Mouse (Mus musculus): ENCODE measurements around the gene Dydc1. TPM values are rescaled to one million over a fixed set of nuclear protein-coding genes. Genes with fewer than 3 reads are reported as not detected.

Dydc1 gene
- not detected in 2 replicates for polyA plus RNA-seq (2015; fragmentation: Nextera tagmentation; extraction: Ambion mirVana)

DNA sequence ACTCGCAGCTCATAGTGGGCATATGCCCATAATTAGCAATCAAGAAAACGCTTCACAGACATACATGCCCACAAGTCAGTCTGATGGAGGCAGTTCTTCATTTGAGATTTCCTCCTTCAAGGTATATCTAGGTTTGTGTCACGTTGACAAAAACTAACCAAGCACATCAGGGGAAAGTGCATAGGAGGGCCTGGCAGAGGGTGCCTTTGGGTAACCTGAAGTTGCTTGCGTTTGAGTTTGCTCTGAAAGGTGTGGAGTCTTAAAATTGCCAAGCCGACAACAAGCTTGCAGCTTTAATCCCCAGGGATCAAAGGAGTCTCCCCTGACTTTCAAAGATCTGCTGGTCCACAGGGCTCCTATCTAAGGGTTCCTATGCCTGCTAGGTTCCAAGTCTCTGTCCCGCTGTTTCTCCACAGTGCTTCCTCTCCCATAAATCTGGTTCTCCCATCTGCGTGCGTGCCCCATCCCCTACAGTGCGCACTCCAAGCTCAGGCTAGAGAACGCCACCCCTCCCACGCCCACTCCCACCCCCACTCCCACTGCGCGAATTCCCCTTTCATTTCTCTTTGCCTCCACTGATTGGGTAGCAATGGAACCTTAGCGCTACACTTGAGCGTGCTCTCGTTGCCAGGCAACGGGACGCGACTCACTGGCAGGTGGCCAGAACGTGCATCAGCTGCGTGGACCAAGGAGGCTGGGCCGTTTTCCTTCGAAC, at the start of gene Dydc1:
TSS of gene Dydc1 (plus strand) at position 683 of the 715 bp plus-strand sequence.
- peak; percentile 99 for ATAC-seq
- H3K4me2 ChIP-seq (ENCODE audit: low read length): peak within 1 kb of the TSS; percentile 63
- peak within 1 kb of the TSS; percentile 40 for H3K9ac ChIP-seq (replicated peaks; ENCODE audit: low read depth, low read length)
- H3K27ac ChIP-seq (ENCODE audit: low read length): no peak within 1 kb of the TSS
- 10% methylated on average over 23 of the region's 23 CpGs for WGBS
- peak within 1 kb of the TSS; percentile 47 for H3K4me3 ChIP-seq (replicated peaks; ENCODE audit: low read length)
- no peaks in the 10 kb centered on the region for H3K9me3 ChIP-seq (ENCODE audit: control insufficient read depth, low read length)
- no peaks in the 10 kb centered on the region for H3K36me3 ChIP-seq (ENCODE audit: control insufficient read depth, insufficient read depth)
- peaks cover 8% of the 10 kb centered on the region for H3K4me1 ChIP-seq (replicated peaks; ENCODE audit: control insufficient read depth, insufficient read depth, low read length)
- no peaks in the 10 kb centered on the region for H3K27me3 ChIP-seq (replicated peaks; ENCODE audit: control insufficient read depth, insufficient read depth, low read length)

DNA sequence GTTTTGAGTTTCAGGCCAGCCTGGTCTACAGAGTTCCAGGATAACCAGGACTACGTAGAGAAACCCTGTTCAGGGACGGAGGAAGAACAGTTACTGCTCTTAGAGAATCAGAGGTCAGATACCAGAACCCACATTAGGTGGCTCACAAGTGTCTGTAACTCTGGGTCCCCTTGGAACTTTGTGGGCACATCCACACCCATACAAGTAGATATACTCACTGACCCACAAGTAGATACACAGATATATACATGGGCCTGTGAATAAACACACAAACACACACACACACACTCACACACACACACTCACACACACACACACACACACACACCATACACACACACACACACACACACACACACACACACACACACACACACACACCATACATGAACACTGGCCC, 47.6 kb upstream of the Dydc1 start:
- no peak for ATAC-seq
- 80% methylated on average over 2 of the region's 2 CpGs for WGBS

DNA sequence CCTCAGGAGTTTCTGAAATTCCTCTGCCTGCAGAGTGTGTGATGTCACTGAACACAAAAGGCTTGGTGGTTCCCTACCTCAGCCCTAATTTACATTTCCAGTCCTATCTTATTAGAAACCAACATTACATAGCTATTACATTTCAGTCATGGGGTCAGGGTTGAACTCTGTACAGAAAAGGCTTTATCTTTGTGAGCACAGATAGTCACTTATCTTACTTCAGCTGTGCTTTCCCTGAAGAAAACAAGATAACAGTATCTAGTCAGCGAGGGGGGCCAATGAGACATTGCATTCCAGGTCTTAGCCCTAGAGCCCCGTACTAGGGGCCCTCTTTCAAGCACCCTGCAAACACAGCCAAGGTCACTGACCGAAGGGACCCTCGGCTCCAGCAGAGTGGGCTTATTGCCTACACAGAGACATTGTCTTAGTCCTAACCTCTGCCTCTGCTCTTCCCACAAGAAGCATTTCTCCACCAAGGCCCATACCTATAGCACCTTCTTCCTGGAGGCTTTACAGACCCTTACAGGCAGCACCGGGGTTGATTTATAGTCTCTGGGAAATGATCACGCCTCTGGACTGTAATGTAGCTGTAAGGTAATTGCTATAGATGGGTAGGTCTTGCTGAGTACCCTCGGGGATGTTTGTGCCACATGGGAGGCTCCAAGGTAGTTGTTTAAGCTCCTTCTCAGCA, 47.0 kb upstream of the Dydc1 start:
- Histone ChIP-seq H3K9me3 (ENCODE audit: control insufficient read depth, low read length) (no peaks in the 10 kb centered on the region), H3K4me1 (replicated peaks; ENCODE audit: control insufficient read depth, insufficient read depth, low read length) (no peaks in the 10 kb centered on the region), H3K4me3 (replicated peaks; ENCODE audit: low read length) (no peak overlapping the region), H3K36me3 (ENCODE audit: control insufficient read depth, insufficient read depth) (no peaks in the 10 kb centered on the region), H3K27ac (ENCODE audit: low read length) (no peak overlapping the region), H3K9ac (replicated peaks; ENCODE audit: low read depth, low read length) (no peak overlapping the region), H3K4me2 (ENCODE audit: low read length) (no peak overlapping the region), H3K27me3 (replicated peaks; ENCODE audit: control insufficient read depth, insufficient read depth, low read length) (no peaks in the 10 kb centered on the region)
- no peak for ATAC-seq
- WGBS: 86% methylated on average over 7 of the region's 7 CpGs

More for the DNA sequence above, 47.6 kb upstream of the Dydc1 start:
- H3K27ac ChIP-seq (ENCODE audit: low read length): no peak overlapping the region
- H3K4me2 ChIP-seq (ENCODE audit: low read length): no peak overlapping the region
- H3K27me3 ChIP-seq (replicated peaks; ENCODE audit: control insufficient read depth, insufficient read depth, low read length): no peaks in the 10 kb centered on the region
- H3K4me3 ChIP-seq (replicated peaks; ENCODE audit: low read length): no peak overlapping the region
- H3K9ac ChIP-seq (replicated peaks; ENCODE audit: low read depth, low read length): no peak overlapping the region
- H3K4me1 ChIP-seq (replicated peaks; ENCODE audit: control insufficient read depth, insufficient read depth, low read length): no peaks in the 10 kb centered on the region
- no peaks in the 10 kb centered on the region for H3K36me3 ChIP-seq (ENCODE audit: control insufficient read depth, insufficient read depth)
- no peaks in the 10 kb centered on the region for H3K9me3 ChIP-seq (ENCODE audit: control insufficient read depth, low read length)

DNA sequence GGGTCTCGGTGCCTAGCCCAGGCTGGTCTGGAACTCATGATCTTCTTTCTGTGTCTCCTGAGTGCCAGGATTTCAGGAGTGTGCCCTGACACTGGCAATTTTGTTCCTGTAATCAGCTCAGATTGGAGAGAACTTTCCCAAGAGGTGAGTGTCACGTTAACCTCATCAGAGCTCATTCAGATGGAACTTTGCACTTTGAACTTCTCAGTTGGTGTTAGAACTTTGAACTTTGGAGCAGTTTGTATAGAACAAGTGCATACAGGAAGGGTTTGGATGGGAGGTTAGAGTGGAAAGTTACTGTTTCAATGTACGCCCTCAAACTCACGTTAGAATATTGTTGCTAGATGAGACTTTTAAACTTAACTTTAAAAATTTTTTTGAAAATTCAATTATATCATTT, 43.4 kb upstream of the Dydc1 start:
- Histone ChIP-seq H3K4me3 (replicated peaks; ENCODE audit: low read length) (no peak overlapping the region), H3K9ac (replicated peaks; ENCODE audit: low read depth, low read length) (no peak overlapping the region), H3K27me3 (replicated peaks; ENCODE audit: control insufficient read depth, insufficient read depth, low read length) (no peaks in the 10 kb centered on the region), H3K9me3 (ENCODE audit: control insufficient read depth, low read length) (no peaks in the 10 kb centered on the region), H3K4me1 (replicated peaks; ENCODE audit: control insufficient read depth, insufficient read depth, low read length) (no peaks in the 10 kb centered on the region), H3K27ac (ENCODE audit: low read length) (no peak overlapping the region), H3K36me3 (ENCODE audit: control insufficient read depth, insufficient read depth) (no peaks in the 10 kb centered on the region), H3K4me2 (ENCODE audit: low read length) (no peak overlapping the region)
- 81% methylated on average over 4 of the region's 4 CpGs for WGBS
- no peak for ATAC-seq

DNA sequence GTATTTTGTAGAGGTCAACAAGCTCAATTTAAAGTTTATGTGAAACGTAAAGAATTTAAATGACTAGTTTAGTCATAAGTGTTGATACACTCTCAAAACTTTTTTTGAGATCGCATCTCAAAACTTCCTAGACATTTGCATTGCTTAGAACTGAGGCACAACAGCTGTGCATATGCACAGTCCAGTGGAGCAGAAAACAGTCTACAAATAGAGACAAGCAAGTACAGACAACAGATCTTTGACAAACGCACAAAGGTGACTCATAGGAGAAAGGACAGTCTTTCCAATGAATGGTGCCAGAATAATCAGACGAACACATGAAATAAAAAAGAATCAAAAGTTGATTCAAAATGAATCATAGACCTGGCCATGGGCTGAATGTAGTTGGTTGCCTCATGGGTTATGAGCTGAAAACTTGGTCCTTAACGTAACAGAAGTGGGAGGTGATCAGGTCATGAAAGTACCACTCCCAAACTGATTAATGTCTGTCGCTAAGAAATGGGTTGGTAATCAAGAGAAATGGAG, 41.7 kb upstream of the Dydc1 start:
- ATAC-seq: no peak
- no peaks in the 10 kb centered on the region for H3K36me3 ChIP-seq (ENCODE audit: control insufficient read depth, insufficient read depth)
- H3K9me3 ChIP-seq (ENCODE audit: control insufficient read depth, low read length): no peaks in the 10 kb centered on the region
- no peak overlapping the region for H3K9ac ChIP-seq (replicated peaks; ENCODE audit: low read depth, low read length)
- no peak overlapping the region for H3K4me3 ChIP-seq (replicated peaks; ENCODE audit: low read length)
- no peak overlapping the region for H3K27ac ChIP-seq (ENCODE audit: low read length)
- no peaks in the 10 kb centered on the region for H3K27me3 ChIP-seq (replicated peaks; ENCODE audit: control insufficient read depth, insufficient read depth, low read length)
- no peaks in the 10 kb centered on the region for H3K4me1 ChIP-seq (replicated peaks; ENCODE audit: control insufficient read depth, insufficient read depth, low read length)
- H3K4me2 ChIP-seq (ENCODE audit: low read length): no peak overlapping the region
- WGBS: 87% methylated on average over 6 of the region's 6 CpGs

DNA sequence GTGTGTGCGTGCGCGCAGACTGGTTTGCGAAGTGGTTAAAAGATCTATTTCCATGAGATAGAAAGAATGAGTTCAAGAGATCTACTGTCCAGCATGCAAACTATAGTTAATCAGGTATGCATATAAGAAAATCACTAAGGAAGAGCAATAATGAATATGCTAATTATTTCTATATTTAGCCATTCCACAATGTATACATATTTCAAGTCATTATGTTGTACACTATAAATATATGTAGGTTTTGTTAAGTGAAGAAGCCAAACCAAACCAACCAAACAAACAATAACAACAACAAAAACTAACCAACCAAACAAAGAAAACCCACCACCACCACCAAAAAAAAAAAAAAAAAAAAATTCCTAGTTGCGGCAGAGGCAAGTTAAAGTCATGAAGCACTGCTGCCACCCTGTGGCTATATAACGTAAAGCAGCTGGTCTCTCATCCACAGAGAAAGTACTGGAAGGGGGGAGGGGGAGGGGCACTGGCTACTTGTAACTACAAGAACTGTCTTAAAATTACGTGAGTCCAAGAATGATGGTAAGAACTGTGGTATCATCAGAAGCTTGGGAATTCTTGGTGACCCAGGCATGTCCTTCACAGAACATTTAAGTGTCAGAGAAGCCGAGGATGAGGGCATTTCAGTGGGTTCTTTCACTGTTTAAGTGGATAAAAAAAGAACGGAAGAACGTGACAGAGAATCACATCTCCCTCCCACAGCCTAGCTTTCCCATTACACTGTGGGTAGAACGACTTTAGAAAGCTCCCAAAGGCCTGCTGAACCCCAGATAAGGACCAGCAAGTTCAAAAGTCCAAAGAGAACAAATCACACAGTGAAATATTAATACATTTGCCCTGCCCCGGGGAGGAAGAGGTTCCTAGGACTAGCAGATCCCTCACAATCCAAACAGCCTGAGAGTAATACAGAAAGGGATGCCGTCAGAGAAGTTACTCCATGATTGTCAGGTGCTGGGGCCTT, 39.3 kb upstream of the Dydc1 start:
- no peaks in the 10 kb centered on the region for H3K9me3 ChIP-seq (ENCODE audit: control insufficient read depth, low read length)
- H3K27me3 ChIP-seq (replicated peaks; ENCODE audit: control insufficient read depth, insufficient read depth, low read length): no peaks in the 10 kb centered on the region
- H3K27ac ChIP-seq (ENCODE audit: low read length): no peak overlapping the region
- no peak overlapping the region for H3K9ac ChIP-seq (replicated peaks; ENCODE audit: low read depth, low read length)
- H3K36me3 ChIP-seq (ENCODE audit: control insufficient read depth, insufficient read depth): no peaks in the 10 kb centered on the region
- peak; percentile 52 for ATAC-seq
- H3K4me2 ChIP-seq (ENCODE audit: low read length): no peak overlapping the region
- WGBS: 54% methylated on average over 13 of the region's 13 CpGs
- H3K4me3 ChIP-seq (replicated peaks; ENCODE audit: low read length): no peak overlapping the region
- no peaks in the 10 kb centered on the region for H3K4me1 ChIP-seq (replicated peaks; ENCODE audit: control insufficient read depth, insufficient read depth, low read length)

DNA sequence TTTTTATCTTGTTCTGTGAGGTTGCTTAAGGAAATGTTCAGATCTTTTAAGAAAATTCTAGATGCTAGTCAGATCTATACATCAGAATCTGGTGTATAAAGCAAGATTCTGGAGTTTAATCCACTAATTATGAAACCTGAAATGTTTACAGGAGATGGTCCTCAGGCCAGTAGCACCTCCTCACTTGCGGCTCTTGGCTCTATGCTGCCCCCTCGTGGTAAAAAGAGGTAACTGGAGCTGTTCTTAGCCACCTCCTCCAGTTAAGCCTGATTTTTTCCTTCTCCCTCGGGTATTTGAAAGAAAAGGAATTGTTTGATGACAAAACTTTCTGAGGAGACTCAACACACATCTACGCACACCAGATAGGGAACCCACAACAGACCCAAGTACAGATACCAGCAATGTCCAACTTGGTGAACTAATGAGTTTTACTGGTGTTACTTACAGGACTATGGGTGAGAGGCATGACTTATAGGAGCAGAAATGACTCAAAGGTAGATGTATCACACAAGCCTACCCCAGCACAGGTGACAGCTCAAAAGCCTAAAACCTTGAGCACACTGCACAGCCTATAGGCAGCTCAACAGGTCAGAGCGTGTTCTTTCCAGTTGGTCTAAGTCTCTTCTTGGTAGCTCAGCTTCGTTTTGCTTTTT, 37.4 kb upstream of the Dydc1 start:
- Histone ChIP-seq H3K27me3 (replicated peaks; ENCODE audit: control insufficient read depth, insufficient read depth, low read length) (no peaks in the 10 kb centered on the region), H3K9me3 (ENCODE audit: control insufficient read depth, low read length) (no peaks in the 10 kb centered on the region), H3K36me3 (ENCODE audit: control insufficient read depth, insufficient read depth) (no peaks in the 10 kb centered on the region), H3K4me3 (replicated peaks; ENCODE audit: low read length) (no peak overlapping the region), H3K4me1 (replicated peaks; ENCODE audit: control insufficient read depth, insufficient read depth, low read length) (no peaks in the 10 kb centered on the region), H3K9ac (replicated peaks; ENCODE audit: low read depth, low read length) (no peak overlapping the region), H3K4me2 (ENCODE audit: low read length) (no peak overlapping the region), H3K27ac (ENCODE audit: low read length) (no peak overlapping the region)
- ATAC-seq: peak; percentile 63; the same call in 1 of the 2 replicates
- WGBS: 34% methylated on average over 6 of the region's 6 CpGs

DNA sequence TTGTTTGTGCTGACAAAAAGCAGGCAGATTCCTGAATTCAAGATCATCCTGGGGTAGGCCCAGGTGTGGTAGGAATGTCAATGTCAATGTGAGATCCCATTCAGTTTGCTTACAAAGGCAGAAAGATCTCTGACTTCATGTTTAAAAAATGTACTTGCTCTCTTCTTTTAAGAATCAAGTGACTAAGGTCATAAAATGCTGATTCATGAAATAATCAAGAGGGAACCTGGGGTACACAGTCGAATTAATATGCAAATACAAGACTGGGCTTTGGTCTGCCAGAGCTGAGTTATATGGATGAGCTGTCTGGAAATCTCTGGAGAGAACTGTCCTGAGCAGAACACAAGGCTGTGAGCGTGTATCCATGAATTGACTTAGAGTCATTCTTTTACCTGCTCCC, 25.3 kb upstream of the Dydc1 start:
- Histone ChIP-seq H3K4me2 (ENCODE audit: low read length) (no peak overlapping the region), H3K9me3 (ENCODE audit: control insufficient read depth, low read length) (no peaks in the 10 kb centered on the region), H3K27me3 (replicated peaks; ENCODE audit: control insufficient read depth, insufficient read depth, low read length) (no peaks in the 10 kb centered on the region), H3K9ac (replicated peaks; ENCODE audit: low read depth, low read length) (no peak overlapping the region), H3K4me1 (replicated peaks; ENCODE audit: control insufficient read depth, insufficient read depth, low read length) (no peaks in the 10 kb centered on the region), H3K36me3 (ENCODE audit: control insufficient read depth, insufficient read depth) (no peaks in the 10 kb centered on the region), H3K27ac (ENCODE audit: low read length) (no peak overlapping the region), H3K4me3 (replicated peaks; ENCODE audit: low read length) (no peak overlapping the region)
- ATAC-seq: no peak
- WGBS: 73% methylated on average over 2 of the region's 2 CpGs
